Mouse (Mus musculus) megakaryocyte, embryonic 14.5 days (primary cell): ENCODE measurements around the gene Cyp4a31.

ENCODE experiments used
- FLI1 ChIP-seq: IDR thresholded peaks from 2 replicates; pipeline ENCODE4 v1.6.1; 2012; ENCODE audit warnings: low read length, inconsistent platforms, mixed read lengths
- GATA1 ChIP-seq: IDR thresholded peaks from 3 replicates; pipeline ENCODE4 v1.6.1; 2012; ENCODE audit warnings: mixed read lengths, low read length, inconsistent platforms, borderline replicate concordance

DNA sequence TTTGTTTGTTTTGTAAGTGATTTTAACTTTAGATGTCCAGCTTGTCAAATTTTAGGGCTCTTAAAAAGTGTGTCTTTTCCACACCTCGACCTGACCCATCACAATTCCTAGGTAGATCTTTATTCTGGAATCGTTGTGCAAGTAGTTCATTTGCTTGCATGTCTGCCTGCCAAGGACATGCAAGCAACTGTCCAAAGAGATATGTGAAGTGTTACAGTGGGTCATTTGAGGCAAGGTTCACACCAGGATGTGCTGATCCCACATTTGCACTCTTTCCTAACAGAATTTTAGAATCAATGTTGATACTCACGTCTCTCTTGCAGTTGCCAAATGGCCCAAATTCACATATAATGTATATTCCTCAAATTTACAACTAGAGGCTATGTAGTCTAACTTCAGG is 11.8 kb downstream of the Cyp4a31 start:
- TF ChIP-seq GATA1 (no peak), FLI1 (no peak)
